Mouse (Mus musculus) neural tube, embryonic 15.5 days (tissue): Measurements from ENCODE around the gene Agap3. TPM values are rescaled to one million over a fixed set of nuclear protein-coding genes. Genes with fewer than 3 reads are reported as not detected.
A peak's percentile ranks its signal among the peaks of the same experiment; 100 is the strongest.

Experiments used
- ATAC-seq: fragments of 200-750 bp; cut with Nextera tagmentation; 2 replicates; pipeline ENCODE4 v1.8.0; 2017; ENCODE audit warnings: mild to moderate bottlenecking, moderate TSS enrichment, moderate library complexity; ENCODE audit not compliant: low FRiP score
- H3K27ac ChIP-seq: fragments of 300-500 bp; sonication (generic); replicated peaks from 2 replicates; pipeline ENCODE4 v1.5.1; 2015; ENCODE audit warnings: mild to moderate bottlenecking, inconsistent platforms
- H3K27me3 ChIP-seq: fragments of 300-500 bp; sonication (generic); replicated peaks from 2 replicates; pipeline ENCODE4 v1.6.1; 2015; ENCODE audit warnings: inconsistent platforms
- H3K36me3 ChIP-seq: fragments of 300-500 bp; sonication (generic); 2 replicates; pipeline ENCODE4 v1.6.1; 2015; ENCODE audit warnings: inconsistent platforms
- H3K4me1 ChIP-seq: fragments of 300-500 bp; sonication (generic); 2 replicates; pipeline ENCODE4 v1.6.1; 2015; ENCODE audit warnings: inconsistent platforms
- H3K4me2 ChIP-seq: fragments of 300-500 bp; sonication (generic); 2 replicates; pipeline ENCODE4 v1.6.1; 2015; ENCODE audit warnings: inconsistent platforms, mild to moderate bottlenecking, moderate library complexity
- H3K4me3 ChIP-seq: fragments of 300-500 bp; sonication (generic); replicated peaks from 2 replicates; pipeline ENCODE4 v1.5.1; 2015; ENCODE audit warnings: mild to moderate bottlenecking, inconsistent platforms
- H3K9ac ChIP-seq: fragments of 300-500 bp; sonication (generic); replicated peaks from 2 replicates; pipeline ENCODE4 v1.6.1; 2015; ENCODE audit warnings: mild to moderate bottlenecking, inconsistent platforms
- H3K9me3 ChIP-seq: fragments of 300-500 bp; sonication (generic); replicated peaks from 2 replicates; pipeline ENCODE4 v1.6.1; 2016; ENCODE audit warnings: inconsistent platforms
- WGBS: fragments of 180-500 bp; shearing (Covaris S2); methylation state at CpG from one replicate; pipeline ENCODE4 v1.1.7; 2015; ENCODE audit warnings: mixed read lengths; 5-methylcytosine and 5-hydroxymethylcytosine counted together
- polyA plus RNA-seq: library from polyadenylated mRNA; unstranded; fragments of >200 nt; fragmentation: Nextera tagmentation; extraction: Ambion mirVana; gene quantifications from 2 replicates; pipeline ENCODE4 v1.2.1, GENCODE M21; 2015

Agap3 gene
- polyA plus RNA-seq, 1 experiment from 2014 or later, result 101 TPM

DNA sequence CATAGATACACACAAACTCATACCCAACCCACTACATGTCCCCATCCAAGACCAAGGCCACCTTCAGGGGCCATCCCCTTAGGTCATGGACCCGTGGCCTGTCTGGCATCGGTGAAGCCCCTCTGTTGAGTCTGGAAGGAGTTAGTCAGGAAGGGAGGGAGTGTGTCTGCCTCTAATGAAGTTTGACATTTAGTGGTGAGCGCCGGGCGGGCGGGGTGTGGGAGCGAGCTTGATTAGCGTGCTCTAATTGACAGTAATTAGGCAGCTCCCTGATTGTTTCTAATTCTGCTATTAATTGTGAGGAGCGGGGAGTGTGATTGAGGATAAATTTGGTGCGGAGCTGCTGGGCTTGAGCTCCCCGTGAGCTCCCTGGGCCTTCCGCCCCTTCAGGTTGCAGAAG lies 45.5 kb downstream of the Agap3 start:
- H3K4me3 ChIP-seq, result no peak overlapping the region
- 0 out of 2 replicates have a peak, but pooled peaks cover 2% of the 10 kb centered on the region for H3K27me3 ChIP-seq
- H3K36me3 ChIP-seq, result peaks cover 66% of the 10 kb centered on the region
- no peaks in the 10 kb centered on the region for H3K9me3 ChIP-seq
- ATAC-seq, result no peak
- no peak overlapping the region for H3K4me2 ChIP-seq
- H3K9ac ChIP-seq, result no peak overlapping the region
- 45% methylated on average over 12 of the region's 12 CpGs for WGBS
- H3K27ac ChIP-seq, result peak overlapping the region; percentile 45
- H3K4me1 ChIP-seq, result peaks cover 70% of the 10 kb centered on the region

- Histone ChIP-seq H3K4me1 (peaks cover 62% of the 10 kb centered on the region), H3K27ac (no peak overlapping the region)
Observed at GRCm38 (mm10) chr5:24499113-24499512, 47.1 kb downstream of the Agap3 start.

GRCm38 (mm10) chr5:24500851-24501250 lies 48.9 kb downstream of the Agap3 start:
- Histone ChIP-seq H3K27me3 (peaks cover 8% of the 10 kb centered on the region), H3K9me3 (no peaks in the 10 kb centered on the region), H3K4me2 (no peak overlapping the region), H3K36me3 (peaks cover 51% of the 10 kb centered on the region), H3K4me1 (peaks cover 55% of the 10 kb centered on the region), H3K4me3 (no peak overlapping the region), H3K9ac (no peak overlapping the region), H3K27ac (no peak overlapping the region)
- no peak for ATAC-seq
- WGBS, result 66% methylated on average over 11 of the region's 11 CpGs

More at GRCm38 (mm10) chr5:24499113-24499512, 47.1 kb downstream of the Agap3 start:
- peaks cover 55% of the 10 kb centered on the region for H3K36me3 ChIP-seq
- no peaks in the 10 kb centered on the region for H3K9me3 ChIP-seq
- no peak overlapping the region for H3K9ac ChIP-seq
- ATAC-seq, result 0 out of 2 replicates have a peak, but pooled peaks have one; percentile 21
- WGBS, result 36% methylated on average over 10 of the region's 10 CpGs
- H3K4me3 ChIP-seq, result no peak overlapping the region
- H3K27me3 ChIP-seq, result no peaks in the 10 kb centered on the region
- H3K4me2 ChIP-seq, result no peak overlapping the region

DNA sequence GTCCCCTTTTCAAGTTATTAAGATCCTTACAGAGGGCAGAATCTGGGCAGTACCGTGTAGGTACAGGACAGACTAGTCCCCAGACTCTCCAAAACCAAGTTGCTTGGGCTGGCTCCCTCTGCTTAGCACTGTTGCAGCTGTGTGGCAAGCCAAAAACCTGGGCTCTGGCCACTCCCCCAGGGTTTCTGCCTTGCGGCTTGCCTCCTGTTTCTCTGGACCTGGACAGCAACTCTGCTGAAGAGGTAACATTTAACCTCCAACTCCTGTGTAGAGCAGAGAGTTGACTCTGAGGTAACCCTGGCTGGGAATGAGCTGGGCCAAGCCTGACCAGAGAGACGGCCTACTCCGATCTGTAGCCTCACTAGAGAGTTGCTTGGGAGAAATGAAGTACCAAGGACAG lies 50.8 kb downstream of the Agap3 start:
- H3K4me2 ChIP-seq, result no peak overlapping the region
- no peak overlapping the region for H3K27ac ChIP-seq
- no peak overlapping the region for H3K4me3 ChIP-seq
- H3K27me3 ChIP-seq, result peaks cover 8% of the 10 kb centered on the region
- ATAC-seq, result no peak
- WGBS, result 78% methylated on average over 4 of the region's 4 CpGs
- H3K9ac ChIP-seq, result no peak overlapping the region
- no peaks in the 10 kb centered on the region for H3K9me3 ChIP-seq
- H3K36me3 ChIP-seq, result peaks cover 50% of the 10 kb centered on the region
- peaks cover 36% of the 10 kb centered on the region for H3K4me1 ChIP-seq

DNA sequence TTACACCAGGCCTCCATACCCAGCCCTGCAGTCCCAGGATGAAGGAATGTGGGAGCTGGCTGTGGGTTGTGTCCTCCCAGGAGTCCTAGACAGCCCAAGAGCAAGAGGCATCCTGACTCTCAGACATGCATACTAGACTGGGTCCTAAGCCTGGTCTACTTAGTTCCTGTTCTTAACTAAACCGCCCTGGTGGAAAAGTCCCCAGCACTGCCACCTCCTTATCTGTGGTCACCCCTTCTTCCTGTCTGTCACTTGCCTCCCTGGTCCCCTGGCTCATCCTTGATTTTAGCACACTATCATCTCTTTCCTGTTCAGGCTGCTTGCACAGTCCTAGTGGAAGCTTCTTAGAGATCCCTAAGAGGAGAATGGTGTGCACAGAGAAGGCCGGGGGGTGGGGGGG lies 53.5 kb downstream of the Agap3 start:
- H3K9me3 ChIP-seq, result no peaks in the 10 kb centered on the region
- H3K4me3 ChIP-seq, result no peak overlapping the region
- H3K9ac ChIP-seq, result no peak overlapping the region
- H3K4me1 ChIP-seq, result peaks cover 17% of the 10 kb centered on the region; the same call in 1 of the 2 replicates
- peaks cover 8% of the 10 kb centered on the region for H3K27me3 ChIP-seq
- H3K27ac ChIP-seq, result no peak overlapping the region
- 66% methylated on average over 2 of the region's 2 CpGs for WGBS
- peaks cover 24% of the 10 kb centered on the region for H3K36me3 ChIP-seq
- ATAC-seq, result no peak
- no peak overlapping the region for H3K4me2 ChIP-seq

DNA sequence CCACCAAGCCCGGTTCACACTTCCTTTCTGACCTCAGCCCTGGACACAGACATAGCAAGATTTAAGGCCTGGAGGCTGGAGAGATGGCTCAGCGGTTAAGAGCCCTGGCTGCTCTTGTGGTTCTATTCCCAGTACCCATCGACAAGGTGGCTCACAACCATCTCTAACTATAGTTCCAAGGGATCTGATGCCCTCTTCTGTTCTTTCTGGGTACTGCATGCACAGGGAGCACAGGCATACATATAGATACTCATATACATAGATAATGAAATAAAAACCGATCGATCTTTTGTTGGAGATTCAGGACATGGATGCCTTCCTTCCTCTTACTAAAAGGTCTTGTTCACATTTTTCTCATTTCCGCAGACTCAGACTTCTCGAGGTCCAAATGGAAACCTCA lies 56.4 kb downstream of the Agap3 start:
- Histone ChIP-seq H3K36me3 (no peaks in the 10 kb centered on the region), H3K27ac (no peak overlapping the region), H3K4me1 (peaks cover 19% of the 10 kb centered on the region; the same call in 1 of the 2 replicates), H3K9ac (no peak overlapping the region), H3K9me3 (no peaks in the 10 kb centered on the region), H3K27me3 (peaks cover 8% of the 10 kb centered on the region), H3K4me3 (no peak overlapping the region), H3K4me2 (no peak overlapping the region)
- 95% methylated on average over 7 of the region's 7 CpGs for WGBS
- ATAC-seq, result no peak

DNA sequence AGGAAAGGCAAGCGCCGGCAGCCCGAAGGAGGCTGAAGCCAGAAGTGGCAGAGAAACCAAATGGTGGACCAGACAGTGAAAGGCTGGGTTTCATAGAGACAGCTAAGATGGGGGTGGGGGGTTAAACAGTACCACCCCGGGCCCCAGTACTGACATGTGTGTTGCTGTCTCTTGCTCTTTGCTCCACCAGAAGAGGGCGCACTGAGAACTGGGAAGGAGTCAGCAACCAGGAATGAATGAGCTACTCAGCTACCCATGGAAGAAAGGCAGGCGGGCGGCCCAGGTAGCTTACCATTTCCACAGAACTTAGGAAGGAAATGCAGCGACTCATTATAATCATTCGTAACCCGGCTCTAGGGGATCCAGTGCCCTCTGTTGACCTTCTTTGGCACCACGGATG lies 58.7 kb downstream of the Agap3 start:
- no peaks in the 10 kb centered on the region for H3K36me3 ChIP-seq
- no peak overlapping the region for H3K9ac ChIP-seq
- H3K4me2 ChIP-seq, result no peak overlapping the region
- H3K4me1 ChIP-seq, result peaks cover 9% of the 10 kb centered on the region; the same call in 1 of the 2 replicates
- no peaks in the 10 kb centered on the region for H3K27me3 ChIP-seq
- 58% methylated on average over 11 of the region's 11 CpGs for WGBS
- no peak overlapping the region for H3K27ac ChIP-seq
- no peaks in the 10 kb centered on the region for H3K9me3 ChIP-seq
- H3K4me3 ChIP-seq, result no peak overlapping the region
- no peak for ATAC-seq

- Histone ChIP-seq H3K4me1 (peaks cover 9% of the 10 kb centered on the region; the same call in 1 of the 2 replicates), H3K36me3 (no peaks in the 10 kb centered on the region), H3K9ac (no peak overlapping the region), H3K4me2 (no peak overlapping the region), H3K4me3 (no peak overlapping the region), H3K9me3 (no peaks in the 10 kb centered on the region), H3K27ac (no peak overlapping the region), H3K27me3 (no peaks in the 10 kb centered on the region)
- ATAC-seq, result no peak
- 60% methylated on average over 8 of the region's 8 CpGs for WGBS
Observed at GRCm38 (mm10) chr5:24512271-24512670, 60.3 kb downstream of the Agap3 start.

DNA sequence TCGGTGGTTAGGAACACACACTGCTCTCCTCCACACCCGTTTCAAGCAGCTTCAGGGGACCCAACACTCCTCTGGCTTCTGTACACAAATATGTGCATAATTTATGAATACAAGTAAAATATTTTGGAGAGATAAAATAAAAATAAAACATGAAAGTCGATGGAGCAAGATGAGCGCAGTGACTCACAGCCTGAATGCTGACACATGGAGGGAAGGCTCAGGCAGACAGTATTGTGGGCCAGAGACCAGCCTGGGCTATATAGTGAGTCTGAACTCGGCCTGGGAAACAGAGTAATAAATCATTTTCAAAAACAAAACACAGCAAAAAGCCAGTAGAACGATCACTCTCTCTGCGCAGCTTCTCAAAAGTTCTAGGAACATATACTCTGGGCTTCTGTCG lies 69.4 kb downstream of the Agap3 start:
- peak overlapping the region; percentile 96 for H3K4me2 ChIP-seq
- H3K27ac ChIP-seq, result no peak overlapping the region
- peaks cover 38% of the 10 kb centered on the region for H3K27me3 ChIP-seq
- no peaks in the 10 kb centered on the region for H3K36me3 ChIP-seq
- WGBS, result 63% methylated on average over 8 of the region's 8 CpGs
- H3K9ac ChIP-seq, result no peak overlapping the region
- H3K9me3 ChIP-seq, result no peaks in the 10 kb centered on the region
- ATAC-seq, result no peak
- H3K4me3 ChIP-seq, result no peak overlapping the region
- peaks cover 13% of the 10 kb centered on the region for H3K4me1 ChIP-seq

DNA sequence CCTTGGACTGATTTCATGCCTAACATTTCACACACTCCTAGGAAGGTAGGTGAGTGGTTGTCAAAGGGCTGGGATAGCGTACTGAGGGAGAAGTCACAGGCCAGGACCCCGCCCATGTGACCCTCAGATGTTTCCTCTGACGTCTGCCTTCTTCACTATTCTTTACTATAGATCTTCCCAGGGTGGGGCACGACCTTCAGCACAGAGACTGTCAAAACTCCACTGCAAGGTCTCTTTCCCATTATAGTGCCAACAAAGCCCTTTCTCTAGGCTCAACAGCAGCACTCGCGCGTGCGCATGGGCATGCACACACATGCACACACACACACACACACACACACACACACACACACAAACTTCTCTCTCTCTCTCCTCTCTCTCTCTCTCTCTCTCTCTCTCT lies 71.8 kb downstream of the Agap3 start:
- H3K4me3 ChIP-seq, result peak overlapping the region; percentile 53
- peaks cover 28% of the 10 kb centered on the region for H3K4me1 ChIP-seq
- WGBS, result 20% methylated on average over 8 of the region's 8 CpGs
- no peak overlapping the region for H3K9ac ChIP-seq
- H3K36me3 ChIP-seq, result no peaks in the 10 kb centered on the region
- no peaks in the 10 kb centered on the region for H3K9me3 ChIP-seq
- ATAC-seq, result no peak
- H3K4me2 ChIP-seq, result peak overlapping the region; percentile 96
- H3K27me3 ChIP-seq, result peaks cover 55% of the 10 kb centered on the region
- no peak overlapping the region for H3K27ac ChIP-seq

DNA sequence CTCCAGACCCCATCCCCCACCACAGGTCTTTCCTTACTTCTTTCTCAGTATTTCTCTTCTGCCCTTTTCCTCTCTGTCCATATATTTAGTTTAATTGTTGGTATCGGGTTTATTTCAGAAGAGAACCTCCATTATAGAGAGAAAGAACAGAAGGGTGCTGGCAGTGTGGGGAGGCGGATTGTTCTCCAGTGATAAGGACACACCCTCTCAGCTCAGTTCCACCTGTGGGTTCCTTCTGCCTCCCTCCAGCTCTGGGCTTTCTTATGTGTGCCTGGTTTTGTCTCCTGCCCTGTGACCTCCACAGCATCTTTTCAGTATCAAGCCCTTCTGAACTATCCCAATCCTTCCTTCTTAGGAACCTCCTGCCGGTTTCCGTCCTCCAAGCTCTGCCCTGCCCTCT lies 72.5 kb downstream of the Agap3 start:
- WGBS, result 22% methylated on average over 4 of the region's 4 CpGs
- H3K27ac ChIP-seq, result no peak overlapping the region
- H3K9me3 ChIP-seq, result no peaks in the 10 kb centered on the region
- H3K4me1 ChIP-seq, result peaks cover 29% of the 10 kb centered on the region
- no peak for ATAC-seq
- H3K36me3 ChIP-seq, result no peaks in the 10 kb centered on the region
- peaks cover 58% of the 10 kb centered on the region for H3K27me3 ChIP-seq
- H3K9ac ChIP-seq, result no peak overlapping the region
- H3K4me2 ChIP-seq, result peak overlapping the region; percentile 96
- peak overlapping the region; percentile 53 for H3K4me3 ChIP-seq

DNA sequence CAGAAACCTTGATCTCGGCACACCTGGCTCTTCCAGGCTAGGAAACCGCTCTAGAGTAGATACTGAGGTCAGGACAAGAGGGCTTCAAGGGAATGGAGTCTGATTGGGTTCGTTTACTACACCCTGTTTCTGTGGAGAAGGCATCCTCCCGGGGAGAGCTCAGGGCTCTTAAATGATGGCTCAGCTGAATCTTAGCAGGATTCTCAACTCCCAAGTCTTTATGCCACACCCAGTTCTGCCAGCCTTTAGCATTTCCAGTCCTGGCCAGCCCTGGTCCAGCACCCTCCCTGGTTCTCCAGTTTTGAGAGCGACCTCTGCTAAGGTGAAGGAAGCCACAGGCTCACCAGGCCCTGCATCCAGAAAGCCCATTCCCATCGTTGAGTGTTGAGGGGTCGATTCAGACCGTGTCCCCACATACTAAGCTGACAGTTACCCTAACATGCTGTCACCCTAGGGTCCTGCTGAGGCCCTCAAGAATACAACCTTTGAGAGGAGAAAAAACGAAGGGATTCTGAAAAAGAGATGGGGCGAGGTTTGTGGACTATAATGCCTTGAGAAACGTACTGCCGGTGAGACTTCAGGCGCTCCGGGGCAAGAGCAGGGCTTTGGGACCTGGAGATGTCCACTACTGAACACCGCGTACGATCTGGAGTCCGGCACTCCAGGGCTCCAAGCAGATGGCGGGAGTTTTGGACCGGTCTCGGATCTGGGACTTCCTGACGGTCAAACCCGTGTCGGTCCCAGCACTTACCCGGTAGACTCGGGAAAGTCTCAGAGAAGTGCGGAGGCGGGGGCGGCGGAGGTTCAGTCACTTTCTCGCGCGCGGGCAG lies 73.6 kb downstream of the Agap3 start:
- H3K27ac ChIP-seq, result peak overlapping the region; percentile 51
- 3% methylated on average over 34 of the region's 34 CpGs for WGBS
- no peaks in the 10 kb centered on the region for H3K9me3 ChIP-seq
- peak overlapping the region; percentile 64 for H3K9ac ChIP-seq
- H3K27me3 ChIP-seq, result peaks cover 62% of the 10 kb centered on the region
- H3K4me2 ChIP-seq, result peak overlapping the region; percentile 96
- H3K36me3 ChIP-seq, result no peaks in the 10 kb centered on the region
- no peak for ATAC-seq
- H3K4me3 ChIP-seq, result peak overlapping the region; percentile 53
- peaks cover 38% of the 10 kb centered on the region for H3K4me1 ChIP-seq
